Mouse (Mus musculus): ENCODE results near the gene Slc7a8.

Slc7a8 gene

GRCm38 (mm10) chr14:54737634-54738033 lies 44.1 kb downstream of the Slc7a8 start:
- no peak for DNase-seq (ENCODE audit: low spot score in 2 of 2)

- DNase-seq (ENCODE audit: low spot score in 2 of 2) = no peak
These were observed 44.9 kb downstream of the Slc7a8 start for GRCm38 (mm10) chr14:54736555-54737552.

- no peak for DNase-seq (ENCODE audit: low spot score in 2 of 2)
These were observed 46.5 kb downstream of the Slc7a8 start for GRCm38 (mm10) chr14:54735221-54735620.

- no peak for DNase-seq (ENCODE audit: low spot score in 2 of 2)
These were observed 47.7 kb downstream of the Slc7a8 start for GRCm38 (mm10) chr14:54734004-54734403.

GRCm38 (mm10) chr14:54732206-54732605 lies 49.5 kb downstream of the Slc7a8 start:
- no peak for DNase-seq (ENCODE audit: low spot score in 2 of 2)

GRCm38 (mm10) chr14:54730305-54730704 lies 51.4 kb downstream of the Slc7a8 start:
- no peak for DNase-seq (ENCODE audit: low spot score in 2 of 2)

- no peak for DNase-seq (ENCODE audit: low spot score in 2 of 2)
These were observed 52.7 kb downstream of the Slc7a8 start for GRCm38 (mm10) chr14:54728823-54729653.

- DNase-seq (ENCODE audit: low spot score in 2 of 2) = no peak
These were observed 54.2 kb downstream of the Slc7a8 start for GRCm38 (mm10) chr14:54727565-54727964.

- no peak for DNase-seq (ENCODE audit: low spot score in 2 of 2)
These were observed 57.7 kb downstream of the Slc7a8 start for GRCm38 (mm10) chr14:54724049-54724448.

- no peak for DNase-seq (ENCODE audit: low spot score in 2 of 2)
These were observed 60.0 kb downstream of the Slc7a8 start for GRCm38 (mm10) chr14:54721711-54722110.

GRCm38 (mm10) chr14:54720654-54721350 lies 60.9 kb downstream of the Slc7a8 start:
- no peak for DNase-seq (ENCODE audit: low spot score in 2 of 2)

GRCm38 (mm10) chr14:54720041-54720440 lies 61.7 kb downstream of the Slc7a8 start:
- no peak for DNase-seq (ENCODE audit: low spot score in 2 of 2)

GRCm38 (mm10) chr14:54715402-54715801 lies 66.3 kb downstream of the Slc7a8 start:
- no peak for DNase-seq (ENCODE audit: low spot score in 2 of 2)

GRCm38 (mm10) chr14:54714617-54715081 lies 67.1 kb downstream of the Slc7a8 start:
- DNase-seq (ENCODE audit: low spot score in 2 of 2) = peak; percentile 59 to 64

GRCm38 (mm10) chr14:54714121-54714520 lies 67.6 kb downstream of the Slc7a8 start:
- DNase-seq (ENCODE audit: low spot score in 2 of 2) = peak; percentile 38 to 69

- no peak for DNase-seq (ENCODE audit: low spot score in 2 of 2)
These were observed 68.9 kb downstream of the Slc7a8 start for GRCm38 (mm10) chr14:54712861-54713260.

- DNase-seq (ENCODE audit: low spot score in 2 of 2) = no peak
These were observed 69.7 kb downstream of the Slc7a8 start, which contains the start of gene Cebpe for GRCm38 (mm10) chr14:54712074-54712473. Gene Cebpe, minus strand, starts transcription at chr14:54712174.

- DNase-seq (ENCODE audit: low spot score in 2 of 2) = no peak
These were observed 72.7 kb downstream of the Slc7a8 start for GRCm38 (mm10) chr14:54709054-54709453.

GRCm38 (mm10) chr14:54706589-54707320 lies 75.0 kb downstream of the Slc7a8 start:
- DNase-seq (ENCODE audit: low spot score in 2 of 2) = no peak

GRCm38 (mm10) chr14:54705844-54706243 lies 75.9 kb downstream of the Slc7a8 start:
- no peak for DNase-seq (ENCODE audit: low spot score in 2 of 2)

- DNase-seq (ENCODE audit: low spot score in 2 of 2) = no peak
These were observed 78.5 kb downstream of the Slc7a8 start for GRCm38 (mm10) chr14:54703207-54703606.
